Mouse (Mus musculus) heart, embryonic 11.5 days (tissue): ENCODE results near the gene Plekhg1. TPM values are rescaled to one million over a fixed set of nuclear protein-coding genes. Genes with fewer than 3 reads are reported as not detected.

Experiments used
- ATAC-seq: fragments of 200-750 bp; cut with Nextera tagmentation; replicated peaks from 2 replicates; pipeline ENCODE4 v1.8.0; 2017; ENCODE audit warnings: moderate library complexity; ENCODE audit not compliant: insufficient number of reproducible peaks, low FRiP score, low TSS enrichment
- H3K27ac ChIP-seq: fragments of 300-500 bp; sonication (generic); 2 replicates; pipeline ENCODE4 v1.5.1; 2014; ENCODE audit warnings: mild to moderate bottlenecking, low read depth, low read length
- H3K27me3 ChIP-seq: fragments of 300-500 bp; sonication (generic); 2 replicates; pipeline ENCODE4 v1.6.1; 2014; ENCODE audit warnings: mild to moderate bottlenecking, low read length, mixed read lengths; ENCODE audit not compliant: control insufficient read depth, insufficient read depth
- H3K36me3 ChIP-seq: fragments of 300-500 bp; sonication (generic); 2 replicates; pipeline ENCODE4 v1.6.1; 2014; ENCODE audit warnings: mild to moderate bottlenecking, low read length, moderate library complexity, mixed read lengths; ENCODE audit not compliant: control insufficient read depth, insufficient read depth
- H3K4me1 ChIP-seq: fragments of 300-500 bp; sonication (generic); 2 replicates; pipeline ENCODE4 v1.6.1; 2014; ENCODE audit warnings: low read length; ENCODE audit not compliant: control insufficient read depth, insufficient read depth
- H3K4me2 ChIP-seq: fragments of 300-500 bp; sonication (generic); 2 replicates; pipeline ENCODE4 v1.6.1; 2014; ENCODE audit warnings: mild to moderate bottlenecking, moderate library complexity
- H3K4me3 ChIP-seq: fragments of 300-500 bp; sonication (generic); 2 replicates; pipeline ENCODE4 v1.5.1; 2014; ENCODE audit warnings: low read depth, low read length
- H3K9ac ChIP-seq: fragments of 300-500 bp; sonication (generic); 2 replicates; pipeline ENCODE4 v1.6.1; 2014; ENCODE audit warnings: mild to moderate bottlenecking, low read depth, low read length, moderate library complexity
- H3K9me3 ChIP-seq: fragments of 300-500 bp; sonication (generic); replicated peaks from 2 replicates; pipeline ENCODE4 v1.6.1; 2016; ENCODE audit warnings: low read length; ENCODE audit not compliant: control insufficient read depth
- WGBS: fragments of 180-500 bp; shearing (Covaris S2); extraction: QIAGEN DNeasy Blood & Tissue Kit; methylation state at CpG from one replicate; pipeline ENCODE4 v1.1.7; 2014; ENCODE audit not compliant: insufficient replicate concordance; 5-methylcytosine and 5-hydroxymethylcytosine counted together
- polyA plus RNA-seq: library from polyadenylated mRNA; unstranded; fragments of >200 nt; fragmentation: Nextera tagmentation; extraction: Ambion mirVana; gene quantifications from 2 replicates; pipeline ENCODE4 v1.2.1, GENCODE M21; 2014

Plekhg1 gene
- polyA plus RNA-seq, 1 experiment from 2014 or later = 6.2 TPM

DNA sequence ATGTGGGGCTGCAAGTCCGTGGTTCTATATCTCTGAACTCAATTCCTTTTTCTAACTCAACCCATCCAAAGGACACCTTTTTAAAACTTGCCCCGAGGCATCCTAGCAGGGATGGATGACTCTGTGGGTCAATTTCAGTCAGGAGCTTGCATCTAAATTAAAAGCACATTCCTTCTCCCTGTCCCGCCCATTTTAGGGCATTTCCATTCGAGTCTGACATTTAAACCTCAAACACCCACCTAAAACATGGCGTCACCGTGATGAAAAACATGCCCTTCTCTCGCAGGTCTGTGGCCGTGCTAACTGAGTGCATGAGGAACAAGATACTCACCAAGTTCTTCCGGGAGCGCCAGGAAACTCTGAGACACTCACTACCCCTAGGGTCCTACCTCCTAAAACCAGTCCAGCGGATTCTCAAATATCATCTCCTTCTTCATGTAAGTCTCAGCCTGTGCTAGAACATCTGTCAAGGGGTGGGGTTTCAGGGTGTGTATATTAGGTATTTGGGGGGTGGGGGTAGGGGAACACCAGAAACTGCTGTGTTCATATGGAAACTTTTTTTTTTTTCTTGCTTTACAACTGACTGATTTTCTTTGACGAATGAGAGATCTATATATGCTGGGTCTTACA is 193.3 kb downstream of the Plekhg1 start:
- 65% methylated on average over 12 of the region's 12 CpGs for WGBS
- Histone ChIP-seq H3K9me3 (no peaks in the 10 kb centered on the region), H3K4me2 (no peak overlapping the region), H3K4me1 (no peaks in the 10 kb centered on the region), H3K36me3 (no peaks in the 10 kb centered on the region), H3K27me3 (no peaks in the 10 kb centered on the region), H3K4me3 (no peak overlapping the region), H3K27ac (no peak overlapping the region), H3K9ac (no peak overlapping the region)
- ATAC-seq = no peak

GRCm38 (mm10) chr10:3936864-3937263 is 196.7 kb downstream of the Plekhg1 start:
- Histone ChIP-seq H3K27ac (no peak overlapping the region), H3K36me3 (no peaks in the 10 kb centered on the region), H3K4me1 (peaks cover 4% of the 10 kb centered on the region; the same call in 1 of the 2 replicates), H3K9me3 (no peaks in the 10 kb centered on the region), H3K4me3 (no peak overlapping the region), H3K27me3 (no peaks in the 10 kb centered on the region), H3K4me2 (no peak overlapping the region), H3K9ac (no peak overlapping the region)
- no peak for ATAC-seq

GRCm38 (mm10) chr10:3939895-3940595 is 199.9 kb downstream of the Plekhg1 start:
- no peak for ATAC-seq
- Histone ChIP-seq H3K27ac (no peak overlapping the region), H3K4me3 (no peak overlapping the region), H3K9ac (no peak overlapping the region), H3K36me3 (no peaks in the 10 kb centered on the region), H3K9me3 (no peaks in the 10 kb centered on the region), H3K4me2 (no peak overlapping the region), H3K4me1 (peaks cover 4% of the 10 kb centered on the region; the same call in 1 of the 2 replicates), H3K27me3 (no peaks in the 10 kb centered on the region)
- WGBS = 82% methylated on average over 11 of the region's 11 CpGs

- no peaks in the 10 kb centered on the region for H3K36me3 ChIP-seq
- H3K27me3 ChIP-seq = no peaks in the 10 kb centered on the region
- peaks cover 4% of the 10 kb centered on the region; the same call in 1 of the 2 replicates for H3K4me1 ChIP-seq
- H3K9ac ChIP-seq = no peak overlapping the region
- WGBS = 73% methylated on average over 6 of the region's 6 CpGs
- no peaks in the 10 kb centered on the region for H3K9me3 ChIP-seq
- no peak overlapping the region for H3K4me2 ChIP-seq
- no peak for ATAC-seq
- H3K27ac ChIP-seq = no peak overlapping the region
- H3K4me3 ChIP-seq = no peak overlapping the region
These were observed 200.4 kb downstream of the Plekhg1 start for GRCm38 (mm10) chr10:3940596-3940975.

DNA sequence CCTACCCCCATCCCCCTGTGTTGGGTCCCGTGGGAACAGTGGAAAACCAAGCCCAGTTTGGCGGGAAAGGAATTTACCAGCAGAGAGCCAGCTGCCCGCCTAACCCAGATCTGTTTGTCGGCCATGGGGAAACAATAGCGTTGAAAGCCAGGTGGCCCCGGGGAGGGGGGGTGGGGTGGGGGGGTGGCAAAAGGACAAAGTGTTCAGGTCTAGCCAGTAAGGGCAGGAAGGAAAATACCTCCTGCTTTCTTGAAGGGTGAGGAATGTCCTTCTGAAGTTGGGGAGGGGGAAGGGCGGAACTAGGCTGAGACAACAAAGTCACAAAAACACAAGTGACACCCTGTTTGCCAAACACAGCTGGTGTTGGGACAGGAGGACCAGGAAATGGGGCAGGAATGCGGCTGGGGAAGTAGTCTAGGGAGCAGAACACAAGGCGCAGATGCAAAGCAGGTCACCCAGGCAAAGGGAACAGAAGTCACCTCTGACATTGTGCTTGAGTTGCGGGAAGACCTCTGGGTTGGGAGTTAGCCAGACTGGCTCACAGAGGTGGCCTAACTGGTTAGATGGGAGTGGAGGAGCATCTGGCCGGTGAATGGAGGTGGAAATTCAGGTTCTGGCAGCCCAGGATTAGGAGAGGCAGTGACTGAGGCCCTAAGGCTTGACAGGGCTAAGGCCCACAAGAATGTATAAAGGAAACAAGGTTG is 201.0 kb downstream of the Plekhg1 start:
- 27% methylated on average over 11 of the region's 11 CpGs for WGBS
- ATAC-seq = no peak
- H3K27ac ChIP-seq = no peak overlapping the region

DNA sequence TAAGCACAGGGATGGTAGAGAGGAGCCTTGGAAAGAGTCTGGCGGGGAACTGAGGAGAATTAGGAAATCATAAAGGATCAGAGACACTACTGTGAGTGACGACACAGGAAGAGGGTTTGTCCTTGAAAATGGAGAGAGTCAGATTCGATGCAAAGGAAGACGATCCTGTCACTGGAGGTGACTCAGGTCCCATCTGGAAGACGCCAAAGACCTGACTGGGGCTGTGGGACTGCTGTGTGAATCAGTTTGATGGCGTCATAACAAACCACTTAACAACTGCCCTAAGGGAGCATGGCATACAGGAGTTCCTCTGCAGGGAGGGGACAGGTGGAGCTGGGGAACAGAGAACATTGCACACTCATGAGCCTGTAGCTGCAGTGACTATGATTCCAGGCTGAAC is 202.1 kb downstream of the Plekhg1 start:
- Histone ChIP-seq H3K4me2 (no peak overlapping the region), H3K27ac (no peak overlapping the region), H3K9me3 (no peaks in the 10 kb centered on the region), H3K27me3 (no peaks in the 10 kb centered on the region), H3K36me3 (no peaks in the 10 kb centered on the region), H3K4me1 (peaks cover 4% of the 10 kb centered on the region; the same call in 1 of the 2 replicates), H3K4me3 (no peak overlapping the region), H3K9ac (no peak overlapping the region)
- no peak for ATAC-seq
- WGBS = 53% methylated on average over 6 of the region's 6 CpGs

More for the DNA sequence above, 201.0 kb downstream of the Plekhg1 start:
- Histone ChIP-seq H3K4me1 (peaks cover 4% of the 10 kb centered on the region; the same call in 1 of the 2 replicates), H3K4me2 (no peak overlapping the region), H3K9me3 (no peaks in the 10 kb centered on the region), H3K4me3 (no peak overlapping the region), H3K27me3 (no peaks in the 10 kb centered on the region), H3K36me3 (no peaks in the 10 kb centered on the region), H3K9ac (no peak overlapping the region)

- no peak for ATAC-seq
- Histone ChIP-seq H3K4me3 (no peak overlapping the region), H3K9me3 (no peaks in the 10 kb centered on the region), H3K4me1 (peaks cover 4% of the 10 kb centered on the region; the same call in 1 of the 2 replicates), H3K9ac (no peak overlapping the region), H3K4me2 (no peak overlapping the region), H3K36me3 (no peaks in the 10 kb centered on the region), H3K27ac (no peak overlapping the region), H3K27me3 (no peaks in the 10 kb centered on the region)
- 33% methylated on average over 10 of the region's 10 CpGs for WGBS
These were observed 203.6 kb downstream of the Plekhg1 start for GRCm38 (mm10) chr10:3943492-3944395.

GRCm38 (mm10) chr10:3946871-3947270 is 206.7 kb downstream of the Plekhg1 start:
- H3K36me3 ChIP-seq = no peaks in the 10 kb centered on the region
- no peak overlapping the region for H3K9ac ChIP-seq
- WGBS = 87% methylated on average over 17 of the region's 17 CpGs
- H3K27ac ChIP-seq = no peak overlapping the region
- no peaks in the 10 kb centered on the region for H3K4me1 ChIP-seq
- H3K4me3 ChIP-seq = no peak overlapping the region
- no peaks in the 10 kb centered on the region for H3K27me3 ChIP-seq
- H3K9me3 ChIP-seq = no peaks in the 10 kb centered on the region
- H3K4me2 ChIP-seq = no peak overlapping the region
- no peak for ATAC-seq
